ENCODE assay signal across 20 mouse cellular contexts in genomic region chr2:128334757-128335500, GRCm38 (mm10).
DNase-seq lines count a peak whose midpoint lies in the region; ATAC-seq and TF ChIP-seq lines count a peak whose summit lies in the region.
"Had no signal": no experiment of that assay in that cellular context is flagged by ENCODE, and none has a peak within 500 bp of the region (broad histone marks: within the 10 kb centered on the region; RNA-seq: fewer than 3 reads in every experiment).

No protein-coding gene starts in this region.

- intact Hi-C loops in heart, postnatal 25 days (cut with DNase I), result no loop called here

- H3K36me3 ChIP-seq in heart, embryonic 13.5 days, result no peaks in the 10 kb centered on the region
- no peaks in the 10 kb centered on the region for H3K36me3 ChIP-seq in embryonic facial prominence, embryonic 10.5 days (replicated peaks)
- no peaks in the 10 kb centered on the region for H3K36me3 ChIP-seq in limb, embryonic 10.5 days
- no peaks in the 10 kb centered on the region for H3K36me3 ChIP-seq in hindbrain, postnatal 0 days (ENCODE audit: insufficient read depth, low read length)
- H3K36me3 ChIP-seq in forebrain, embryonic 10.5 days (replicated peaks), result no peaks in the 10 kb centered on the region
- H3K36me3 ChIP-seq: G1E; kidney, embryonic 15.5 days; neural tube, embryonic 12.5 days; stomach, embryonic 15.5 days had no signal

- H3K4me1 ChIP-seq in heart, embryonic 13.5 days, result peaks cover 52% of the 10 kb centered on the region
- peaks cover 75% of the 10 kb centered on the region for H3K4me1 ChIP-seq in embryonic facial prominence, embryonic 10.5 days
- peaks cover 64% of the 10 kb centered on the region for H3K4me1 ChIP-seq in limb, embryonic 10.5 days
- H3K4me1 ChIP-seq in hindbrain, postnatal 0 days (ENCODE audit: insufficient read depth, low read length), result peaks cover 19% of the 10 kb centered on the region; the same call in 1 of the 2 replicates
- peaks cover 71% of the 10 kb centered on the region for H3K4me1 ChIP-seq in forebrain, embryonic 10.5 days

- H3K4me3 ChIP-seq in heart, embryonic 13.5 days, result no peak overlapping the region
- no peak overlapping the region for H3K4me3 ChIP-seq in embryonic facial prominence, embryonic 10.5 days
- H3K4me3 ChIP-seq in limb, embryonic 10.5 days, result no peak overlapping the region
- H3K4me3 ChIP-seq in hindbrain, postnatal 0 days (ENCODE audit: low read length), result no peak overlapping the region
- H3K4me3 ChIP-seq in forebrain, embryonic 10.5 days, result no peak overlapping the region
- H3K4me3 ChIP-seq: gastrocnemius, adult 2 months; kidney, embryonic 15.5 days; layer of hippocampus, adult 2 months; neural tube, embryonic 12.5 days; stomach, embryonic 15.5 days had no signal

- no peak for TF ChIP-seq CTCF in hindbrain, postnatal 0 days (IDR thresholded peaks at IDR 0.05; ENCODE audit: low read depth)

- WGBS in heart, embryonic 13.5 days, result 39% methylated on average over 7 of the region's 7 CpGs
- 42% methylated on average over 7 of the region's 7 CpGs for WGBS in embryonic facial prominence, embryonic 10.5 days
- 49% methylated on average over 7 of the region's 7 CpGs for WGBS in limb, embryonic 10.5 days
- 90% methylated on average over 7 of the region's 7 CpGs for WGBS in hindbrain, postnatal 0 days
- 69% methylated on average over 7 of the region's 7 CpGs for WGBS in forebrain, embryonic 10.5 days

- DNase-seq in heart, postnatal 25 days (ENCODE audit: low spot score), result no peak
- DNase-seq in CD4-positive helper T cell, adult 2 months (ENCODE audit: low read depth, low spot score), result peak; percentile 35
- DNase-seq in embryonic facial prominence, embryonic 10.5 days (ENCODE audit: low spot score), result peak; percentile 52
- peak; percentile 41 for DNase-seq in limb, embryonic 10.5 days (ENCODE audit: low spot score)
- no peak for DNase-seq in left cerebral cortex, adult 8-10 months (ENCODE audit: low spot score in 2 of 2)
- no peak for DNase-seq in hindbrain, postnatal 0 days (ENCODE audit: low spot score)
- no peak for DNase-seq in forebrain, embryonic 10.5 days (ENCODE audit: extremely low spot score, low spot score)
- DNase-seq: cerebellum, postnatal 14 days; gastrocnemius, adult 2 months; heart, postnatal 4 days; liver; liver, postnatal 0 days; lung, postnatal 14 days had no signal

- H3K4me2 ChIP-seq in heart, embryonic 13.5 days, result no peak overlapping the region
- H3K4me2 ChIP-seq in hindbrain, postnatal 0 days (ENCODE audit: low read depth, low read length), result no peak overlapping the region
- H3K4me2 ChIP-seq: kidney, embryonic 15.5 days; neural tube, embryonic 12.5 days; stomach, embryonic 15.5 days had no signal

- no peak overlapping the region for H3K9ac ChIP-seq in heart, embryonic 13.5 days
- no peak overlapping the region for H3K9ac ChIP-seq in hindbrain, postnatal 0 days (replicated peaks; ENCODE audit: low read length)
- H3K9ac ChIP-seq: kidney, embryonic 15.5 days; liver, postnatal 0 days; neural tube, embryonic 12.5 days; stomach, embryonic 15.5 days had no signal

- H3K27me3 ChIP-seq in heart, embryonic 13.5 days (replicated peaks), result peaks cover 8% of the 10 kb centered on the region; the same call in 1 of the 2 replicates
- 0 out of 2 replicates have a peak, but pooled peaks cover 7% of the 10 kb centered on the region for H3K27me3 ChIP-seq in embryonic facial prominence, embryonic 10.5 days (replicated peaks; ENCODE audit: low read depth, poor library complexity, severe bottlenecking)
- H3K27me3 ChIP-seq in limb, embryonic 10.5 days (ENCODE audit: low read depth, poor library complexity, severe bottlenecking), result 0 out of 2 replicates have a peak, but pooled peaks cover 9% of the 10 kb centered on the region
- no peaks in the 10 kb centered on the region for H3K27me3 ChIP-seq in hindbrain, postnatal 0 days (ENCODE audit: insufficient read depth, low read length)
- peaks cover 54% of the 10 kb centered on the region for H3K27me3 ChIP-seq in forebrain, embryonic 10.5 days (ENCODE audit: poor library complexity, severe bottlenecking)
- H3K27me3 ChIP-seq: neural tube, embryonic 12.5 days; stomach, embryonic 15.5 days had no signal

- ATAC-seq in heart, embryonic 13.5 days (ENCODE audit: extremely low read depth, insufficient number of reproducible peaks, low FRiP score, low TSS enrichment), result no peak
- no peak for ATAC-seq in hindbrain, postnatal 0 days
- ATAC-seq: forebrain, embryonic 14.5 days had no signal

- H3K9me3 ChIP-seq in heart, embryonic 13.5 days, result no peaks in the 10 kb centered on the region
- H3K9me3 ChIP-seq in embryonic facial prominence, embryonic 10.5 days, result no peaks in the 10 kb centered on the region
- no peaks in the 10 kb centered on the region for H3K9me3 ChIP-seq in limb, embryonic 10.5 days (replicated peaks)
- no peaks in the 10 kb centered on the region for H3K9me3 ChIP-seq in hindbrain, postnatal 0 days (ENCODE audit: low read length)
- H3K9me3 ChIP-seq in forebrain, embryonic 10.5 days, result no peaks in the 10 kb centered on the region
- H3K9me3 ChIP-seq: G1E; kidney, embryonic 15.5 days; neural tube, embryonic 12.5 days; stomach, embryonic 15.5 days had no signal

- peak overlapping the region; percentile 54; the same call in 1 of the 2 replicates for H3K27ac ChIP-seq in heart, embryonic 13.5 days (replicated peaks)
- H3K27ac ChIP-seq in embryonic facial prominence, embryonic 10.5 days (replicated peaks), result peak overlapping the region; percentile 68
- H3K27ac ChIP-seq in limb, embryonic 10.5 days, result peak overlapping the region; percentile 82
- H3K27ac ChIP-seq in hindbrain, postnatal 0 days, result no peak overlapping the region
- H3K27ac ChIP-seq in forebrain, embryonic 10.5 days, result no peak overlapping the region; the same call in 1 of the 2 replicates
- H3K27ac ChIP-seq: gastrocnemius, adult 2 months; kidney, embryonic 15.5 days; layer of hippocampus, adult 2 months; neural tube, embryonic 12.5 days; stomach, embryonic 15.5 days had no signal

Comparison
In these comparisons a context has a peak if more than half of its experiments do, and no peak if none do; other contexts are left out.
1. H3K27ac ChIP-seq: peak in heart, embryonic 13.5 days (single experiment), embryonic facial prominence, embryonic 10.5 days (single experiment) and limb, embryonic 10.5 days (single experiment); none in hindbrain, postnatal 0 days (single experiment) and forebrain, embryonic 10.5 days (single experiment).
2. DNase-seq: peak in CD4-positive helper T cell, adult 2 months (single experiment), embryonic facial prominence, embryonic 10.5 days (single experiment) and limb, embryonic 10.5 days (single experiment); none in heart, postnatal 25 days (single experiment), left cerebral cortex, adult 8-10 months (0 of 2), hindbrain, postnatal 0 days (single experiment) and forebrain, embryonic 10.5 days (single experiment).